Mouse (Mus musculus) heart, adult 8-10 months (tissue): ENCODE measurements around the gene Kcnj11. TPM values are rescaled to one million over a fixed set of nuclear protein-coding genes. Genes with fewer than 3 reads are reported as not detected.

Experiments used
- DNase-seq: peaks from one replicate; pipeline ENCODE4 v3.0.0; 2022; ENCODE audit warnings: low spot score
- total RNA-seq, 4 experiments: library from RNA; stranded (reverse); gene quantifications; 2 replicates each; pipeline ENCODE4 v1.2.4; 2022

Gene Kcnj11
- total RNA-seq = 100 to 1,000 TPM; 130 to 134 (median 132) TPM

- peak; percentile 44 for DNase-seq
Observed at GRCm38 (mm10) chr7:46100563-46100962, at the start of gene Kcnj11. Gene Kcnj11, minus strand, starts transcription at chr7:46100764.

DNA sequence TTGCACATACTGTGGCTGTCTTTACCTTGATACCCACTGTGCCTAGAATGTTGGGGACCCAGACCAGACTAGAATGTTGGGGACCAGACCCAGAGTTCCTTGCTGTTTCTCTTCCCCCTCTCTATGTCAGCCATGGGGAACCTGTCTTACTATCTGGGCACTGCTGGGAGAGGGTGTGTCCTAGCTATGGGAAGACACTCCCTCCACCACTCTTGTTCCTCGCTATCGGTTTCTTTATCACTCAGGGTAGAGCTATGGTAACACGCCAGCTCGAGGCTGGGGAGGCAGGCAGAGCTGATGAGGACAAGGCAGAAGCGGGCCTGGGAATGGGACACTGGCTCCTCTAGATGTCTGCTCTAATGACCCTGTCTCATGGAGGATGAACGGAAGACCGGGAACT, 46.9 kb upstream of the Kcnj11 start:
- DNase-seq = no peak

GRCm38 (mm10) chr7:46146675-46147308, 46.2 kb upstream of the Kcnj11 start:
- no peak for DNase-seq

- DNase-seq = no peak
Observed at GRCm38 (mm10) chr7:46144061-46144460, 43.5 kb upstream of the Kcnj11 start.

GRCm38 (mm10) chr7:46138329-46138930, 37.9 kb upstream of the Kcnj11 start:
- no peak for DNase-seq

DNA sequence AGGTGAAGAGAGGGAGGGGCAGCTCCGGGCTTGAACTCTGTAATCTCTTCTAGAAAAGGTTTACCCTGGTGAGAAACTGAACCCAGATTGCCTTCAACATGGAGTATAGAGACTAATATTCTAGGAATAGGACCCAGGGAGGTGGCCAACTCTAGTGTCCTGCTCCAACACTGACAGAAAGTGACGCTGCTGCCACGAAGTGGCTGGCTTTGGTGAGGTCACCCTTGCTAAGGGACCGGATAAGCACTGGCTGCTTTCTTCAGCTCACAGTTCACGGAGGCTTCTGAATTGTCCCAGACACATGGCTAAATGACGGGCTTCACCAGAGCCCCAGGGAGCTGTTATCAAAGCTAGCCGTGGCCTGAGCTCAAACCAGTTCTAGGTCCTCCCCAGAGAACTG, 33.3 kb upstream of the Kcnj11 start:
- no peak for DNase-seq

- no peak for DNase-seq
Observed at GRCm38 (mm10) chr7:46132229-46132628, 31.7 kb upstream of the Kcnj11 start.

- DNase-seq = no peak
Observed at GRCm38 (mm10) chr7:46131806-46132205, 31.2 kb upstream of the Kcnj11 start.

- no peak for DNase-seq
Observed at GRCm38 (mm10) chr7:46131266-46131665, 30.7 kb upstream of the Kcnj11 start.

DNA sequence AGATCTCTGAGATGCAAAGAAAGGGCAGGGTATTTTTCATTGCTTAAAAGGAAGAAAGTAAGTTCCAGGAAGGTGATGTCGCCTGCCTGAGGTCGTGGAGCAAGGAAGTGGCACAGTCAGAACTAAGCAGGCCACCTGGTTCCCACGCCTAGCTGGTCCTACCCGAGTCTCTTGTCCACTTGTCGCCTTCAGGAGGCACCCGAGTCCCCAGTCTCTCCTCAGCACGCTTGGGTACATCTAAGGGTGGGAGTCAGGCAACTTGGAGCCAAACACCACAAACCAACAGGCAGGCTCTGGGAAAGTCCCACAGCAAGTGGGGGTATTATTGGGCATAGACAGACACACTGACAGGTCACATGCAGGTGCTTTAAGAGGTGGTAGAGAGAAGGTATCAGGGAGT, 30.2 kb upstream of the Kcnj11 start:
- DNase-seq = no peak

DNA sequence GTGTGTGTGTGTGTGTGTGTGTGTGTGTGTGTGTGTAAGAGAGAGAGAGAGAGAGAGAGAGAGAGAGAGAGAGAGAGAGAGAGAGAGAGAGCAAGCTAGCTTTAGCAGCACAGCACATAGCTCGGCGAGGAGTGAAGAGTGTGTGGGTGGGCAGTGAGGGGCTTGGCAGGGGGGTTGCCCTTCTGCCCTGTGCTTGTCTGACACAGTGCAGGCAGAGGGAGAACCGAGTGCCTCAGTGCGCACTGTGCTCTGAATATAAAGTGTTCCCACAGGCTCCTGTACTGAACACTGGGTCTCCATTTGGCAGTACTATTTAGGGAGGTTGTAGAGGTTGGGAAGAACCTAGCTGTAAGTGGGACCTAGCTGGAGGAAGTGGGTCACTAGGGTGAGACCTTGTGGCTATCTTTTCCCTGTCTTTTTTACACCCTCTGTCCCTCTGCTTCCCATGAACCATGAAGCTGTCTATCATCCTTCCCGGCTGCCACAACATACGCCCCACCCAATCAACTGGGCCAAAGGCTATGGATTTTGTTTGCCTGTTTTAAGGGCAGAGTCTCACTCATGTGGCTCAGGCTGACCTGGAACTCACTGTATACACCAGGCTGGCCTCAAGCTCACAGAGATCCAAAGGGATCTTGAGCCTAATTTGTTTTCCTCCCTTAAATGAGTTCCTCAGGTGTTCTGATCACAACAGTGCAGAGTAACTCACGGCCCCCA, 29.1 kb upstream of the Kcnj11 start:
- no peak for DNase-seq

DNA sequence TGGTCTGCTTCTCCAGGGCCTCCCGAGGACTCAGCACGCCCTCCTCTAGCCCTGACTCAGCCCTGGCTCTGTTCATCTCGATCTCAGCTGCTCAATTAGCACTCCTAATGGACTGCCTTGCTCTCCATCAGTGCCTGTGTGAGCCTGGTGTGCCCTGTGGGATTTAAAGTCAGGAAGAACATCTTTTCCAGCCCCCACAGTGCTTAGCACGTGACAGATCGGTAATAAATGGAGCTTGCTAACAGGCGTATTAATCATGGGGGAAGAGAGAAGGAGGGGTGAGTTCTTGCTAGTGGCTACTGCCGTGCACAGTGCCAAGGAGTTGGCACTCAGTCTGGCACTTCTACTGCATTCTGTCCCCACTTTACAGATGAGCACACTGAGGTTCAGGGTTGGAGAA, 27.6 kb upstream of the Kcnj11 start:
- no peak for DNase-seq

- no peak for DNase-seq
Observed at GRCm38 (mm10) chr7:46125340-46125739, 24.8 kb upstream of the Kcnj11 start.

GRCm38 (mm10) chr7:46124460-46124859, 23.9 kb upstream of the Kcnj11 start:
- no peak for DNase-seq

GRCm38 (mm10) chr7:46122964-46123363, 22.4 kb upstream of the Kcnj11 start:
- DNase-seq = no peak

DNA sequence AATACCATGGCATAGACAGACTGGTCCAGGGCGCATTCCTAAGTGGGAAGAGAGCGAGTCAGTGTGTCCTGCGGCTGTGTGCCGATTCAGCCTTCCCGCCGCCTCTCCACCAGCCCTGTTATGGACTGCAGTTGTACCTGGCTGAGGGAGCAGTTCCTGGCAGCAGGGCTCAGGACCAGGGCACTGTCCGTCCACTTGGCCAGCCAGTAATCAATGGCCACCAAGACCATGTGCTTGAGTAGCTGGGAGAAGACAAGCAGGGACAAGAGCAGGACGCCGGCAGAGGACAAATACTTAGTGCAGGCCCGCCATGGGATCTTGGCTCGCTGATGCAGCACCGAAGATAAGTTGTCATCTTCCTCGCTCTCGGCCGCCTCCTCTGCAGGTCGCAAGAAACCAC, 16.5 kb upstream of the Kcnj11 start:
- peak; percentile 13 for DNase-seq

DNA sequence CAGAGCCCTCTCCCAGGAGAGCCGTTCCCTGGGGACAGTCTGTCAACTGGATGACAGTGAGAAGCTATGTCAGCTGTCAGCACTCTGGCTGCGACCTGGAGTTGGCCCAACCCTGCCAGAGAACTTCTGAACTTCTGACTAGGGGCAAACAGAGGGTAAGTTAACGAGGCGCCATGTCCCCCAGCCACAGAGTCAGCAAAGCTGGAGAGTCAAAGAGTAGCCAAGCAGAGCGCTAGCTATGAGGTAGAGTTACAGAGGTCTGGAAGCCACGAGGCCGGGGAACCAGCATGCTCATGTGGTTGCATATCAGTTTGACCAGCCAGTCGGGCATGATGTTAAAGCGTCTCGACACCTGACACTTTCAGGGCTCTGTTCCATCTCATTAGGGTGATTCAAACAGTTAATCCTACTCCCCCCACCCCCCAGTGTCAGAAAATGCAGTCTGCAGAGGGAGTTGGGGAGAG, 15.6 kb upstream of the Kcnj11 start:
- peak; percentile 58 for DNase-seq

DNA sequence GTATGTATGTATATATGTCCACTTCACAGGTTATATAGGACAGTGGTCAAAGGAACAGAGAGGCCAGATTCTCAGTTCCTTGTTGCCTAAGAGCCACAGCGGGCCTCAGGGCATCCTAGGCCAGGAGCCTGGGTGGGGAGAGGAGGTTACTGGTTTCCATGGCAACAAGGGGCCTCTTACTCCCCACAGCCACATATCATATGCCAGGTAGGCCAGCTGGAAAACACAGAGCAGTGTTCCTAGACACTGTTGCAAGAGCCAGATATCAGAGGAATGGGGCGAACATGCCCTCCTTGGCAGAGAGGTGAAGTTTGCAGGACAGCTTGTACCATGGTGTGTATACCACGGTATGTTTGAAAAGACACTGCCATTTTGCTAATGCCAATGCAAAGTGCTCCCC, 12.9 kb upstream of the Kcnj11 start:
- DNase-seq = peak; percentile 16

DNA sequence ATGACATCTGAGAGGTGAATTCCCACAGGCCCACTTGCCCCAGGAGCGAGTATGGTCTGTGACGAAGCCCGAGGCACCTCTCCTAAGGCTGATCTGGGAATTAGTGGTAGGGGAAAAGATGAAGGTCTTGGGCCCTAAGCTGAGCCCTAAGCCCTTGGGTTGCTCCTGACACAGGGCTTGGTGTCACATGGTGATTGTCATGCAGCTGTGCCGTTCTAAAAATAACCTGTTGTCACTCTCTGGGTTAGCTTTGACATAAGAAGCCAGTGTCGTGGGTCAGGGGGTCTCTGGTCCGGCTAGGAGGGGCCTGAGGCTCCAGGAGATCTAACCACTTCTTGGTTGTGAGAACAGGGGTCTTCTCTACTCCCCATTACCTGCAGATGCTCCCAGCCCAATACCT, 11.4 kb upstream of the Kcnj11 start:
- DNase-seq = peak; percentile 38

DNA sequence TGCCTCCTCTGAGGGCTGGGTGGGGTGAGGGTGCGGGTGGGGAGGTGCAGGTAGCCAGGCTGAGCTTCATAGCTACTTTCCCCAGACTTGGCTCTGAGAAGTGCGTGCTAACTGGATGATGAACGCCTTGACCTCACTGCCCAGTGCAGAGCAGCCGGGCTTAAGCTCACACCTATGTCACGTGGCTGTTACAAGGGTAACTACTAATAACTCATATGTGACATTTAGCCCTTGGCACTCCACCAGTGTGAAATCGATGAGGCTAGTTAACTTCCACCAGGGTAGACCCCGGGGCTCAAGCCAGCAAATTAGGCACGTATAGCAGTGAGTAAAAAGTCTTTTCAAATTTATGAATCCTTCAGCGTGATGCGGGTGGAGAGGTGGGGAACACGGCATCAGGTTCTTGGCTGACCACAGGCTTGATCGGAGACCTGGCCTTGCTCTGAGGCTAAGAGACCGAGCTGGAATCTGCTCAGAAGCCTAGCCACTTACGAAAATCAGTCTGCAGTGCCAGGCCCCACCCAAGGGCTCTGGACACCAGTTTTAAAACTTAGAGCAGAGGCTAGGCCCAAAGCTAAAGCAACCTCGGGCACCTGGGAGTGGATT, 10.8 kb upstream of the Kcnj11 start:
- DNase-seq = peak; percentile 7

DNA sequence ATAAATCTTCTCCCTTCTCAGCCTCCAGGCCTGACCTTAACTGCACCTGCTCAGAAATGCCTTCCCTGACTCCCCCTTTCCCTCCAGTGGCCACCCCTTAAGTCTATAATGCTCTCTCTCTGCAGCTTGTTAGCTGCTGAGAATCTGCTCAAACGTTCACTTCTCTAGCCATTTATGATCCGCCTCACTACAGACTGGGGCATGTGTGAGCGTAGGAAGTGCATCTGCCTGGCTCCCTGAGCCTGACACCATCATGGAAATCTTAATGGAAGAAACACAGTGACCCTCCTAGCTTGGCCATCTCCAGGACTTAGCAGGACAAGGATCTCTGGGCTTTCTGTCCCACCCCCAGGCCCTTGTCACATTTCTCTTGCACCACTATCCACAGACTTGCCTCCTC, 9.5 kb upstream of the Kcnj11 start:
- DNase-seq = no peak

- no peak for DNase-seq
Observed at GRCm38 (mm10) chr7:46105484-46105883, 4.9 kb upstream of the Kcnj11 start.
